Mouse (Mus musculus) forebrain, embryonic 11.5 days (tissue): ENCODE data around the gene Terf2. TPM values are rescaled to one million over a fixed set of nuclear protein-coding genes. Genes with fewer than 3 reads are reported as not detected.
"Not testable (repeated sequence)": the region's sequence is repeated elsewhere in the genome, so short reads cannot be mapped to it uniquely, and the experiment has no call there.

Source experiments
- ATAC-seq: fragments of 200-750 bp; cut with Nextera tagmentation; replicated peaks from 2 replicates; pipeline ENCODE4 v1.8.0; 2017; ENCODE audit warnings: moderate TSS enrichment; ENCODE audit not compliant: low FRiP score
- DNase-seq: peaks from one replicate; pipeline ENCODE4 v3.0.0-alpha.2; 2017; ENCODE audit warnings: low spot score
- H3K27ac ChIP-seq: fragments of 300-500 bp; sonication (generic); 2 replicates; pipeline ENCODE4 v1.5.1; 2014; ENCODE audit warnings: low read depth, low read length
- H3K27me3 ChIP-seq: fragments of 300-500 bp; sonication (generic); 2 replicates; pipeline ENCODE4 v1.6.1; 2014; ENCODE audit warnings: mild to moderate bottlenecking, low read length, mixed read lengths; ENCODE audit not compliant: control insufficient read depth, insufficient read depth
- H3K36me3 ChIP-seq: fragments of 300-500 bp; sonication (generic); 2 replicates; pipeline ENCODE4 v1.6.1; 2014; ENCODE audit warnings: mild to moderate bottlenecking, low read length, moderate library complexity, mixed read lengths; ENCODE audit not compliant: control insufficient read depth, insufficient read depth
- H3K4me1 ChIP-seq: fragments of 300-500 bp; sonication (generic); replicated peaks from 2 replicates; pipeline ENCODE4 v1.6.1; 2014; ENCODE audit warnings: low read length, mixed read lengths; ENCODE audit not compliant: control insufficient read depth, insufficient read depth
- H3K4me2 ChIP-seq: fragments of 300-500 bp; sonication (generic); 2 replicates; pipeline ENCODE4 v1.6.1; 2014; ENCODE audit warnings: low read depth, mild to moderate bottlenecking, low read length, moderate library complexity, mixed read lengths; ENCODE audit not compliant: severe bottlenecking
- H3K4me3 ChIP-seq: fragments of 300-500 bp; sonication (generic); 2 replicates; pipeline ENCODE4 v1.5.1; 2014; ENCODE audit warnings: low read depth, low read length
- H3K9ac ChIP-seq: fragments of 300-500 bp; sonication (generic); 2 replicates; pipeline ENCODE4 v1.6.1; 2014; ENCODE audit warnings: low read length
- H3K9me3 ChIP-seq: fragments of 300-500 bp; sonication (generic); 2 replicates; pipeline ENCODE4 v1.6.1; 2016; ENCODE audit warnings: low read length, mixed read lengths; ENCODE audit not compliant: control insufficient read depth
- WGBS: fragments of 180-500 bp; shearing (Covaris S2); extraction: QIAGEN DNeasy Blood & Tissue Kit; methylation state at CpG from one replicate; pipeline ENCODE4 v1.1.7; 2014; 5-methylcytosine and 5-hydroxymethylcytosine counted together
- polyA plus RNA-seq: library from polyadenylated mRNA; unstranded; fragments of >200 nt; fragmentation: Nextera tagmentation; extraction: Ambion mirVana; gene quantifications from 2 replicates; pipeline ENCODE4 v1.2.1, GENCODE M21; 2014

The Terf2 gene
- polyA plus RNA-seq, 1 experiment from 2014 or later, result 15.9 TPM

GRCm38 (mm10) chr8:107035641-107036040, 60.7 kb downstream of the Terf2 start:
- ATAC-seq, result no peak
- no peak overlapping the region for H3K9ac ChIP-seq

GRCm38 (mm10) chr8:107033609-107034008, 62.7 kb downstream of the Terf2 start:
- H3K4me3 ChIP-seq, H3K4me2 ChIP-seq, H3K9me3 ChIP-seq, DNase-seq, ATAC-seq, H3K9ac ChIP-seq, H3K27ac ChIP-seq, H3K36me3 ChIP-seq, H3K4me1 ChIP-seq, H3K27me3 ChIP-seq: not testable (repeated sequence)
- WGBS, result 99% methylated on average over 2 of the region's 2 CpGs

More at GRCm38 (mm10) chr8:107035641-107036040, 60.7 kb downstream of the Terf2 start:
- H3K9me3 ChIP-seq, result no peaks in the 10 kb centered on the region
- no peak overlapping the region for H3K4me3 ChIP-seq
- peaks cover 6% of the 10 kb centered on the region; the same call in 1 of the 2 replicates for H3K4me1 ChIP-seq
- 81% methylated on average over 3 of the region's 3 CpGs for WGBS
- DNase-seq, result no peak
- no peaks in the 10 kb centered on the region for H3K27me3 ChIP-seq
- no peak overlapping the region for H3K4me2 ChIP-seq
- H3K27ac ChIP-seq, result no peak overlapping the region
- peaks cover 7% of the 10 kb centered on the region; the same call in 1 of the 2 replicates for H3K36me3 ChIP-seq

DNA sequence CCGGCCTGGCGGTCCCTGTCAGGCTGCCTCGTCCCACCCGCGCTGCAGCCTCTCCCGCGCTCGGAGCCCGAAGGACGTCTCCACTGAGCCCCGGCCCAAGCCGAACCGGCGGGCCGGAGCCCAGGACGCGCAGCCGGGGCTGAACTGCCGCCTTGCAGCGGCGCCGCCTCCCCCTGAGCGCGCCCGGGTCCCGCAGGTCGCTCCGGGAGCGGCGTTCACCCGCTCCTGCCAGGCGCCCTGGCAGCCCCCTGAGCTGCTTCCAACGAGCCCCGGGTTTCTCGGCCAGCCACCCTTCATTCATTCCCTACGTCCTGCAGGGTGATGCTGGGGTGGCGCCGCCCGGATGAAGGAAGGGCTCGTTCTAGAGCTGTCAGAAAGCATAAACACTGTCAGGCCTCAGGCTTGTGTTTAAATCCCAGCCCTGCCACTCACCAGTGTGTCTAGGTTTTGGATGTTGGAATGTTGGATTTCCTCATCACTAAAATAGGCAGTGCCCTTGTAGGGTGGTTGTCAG, 64.7 kb downstream of the Terf2 start:
- Histone ChIP-seq H3K27me3 (no peaks in the 10 kb centered on the region), H3K9me3 (no peaks in the 10 kb centered on the region), H3K27ac (no peak overlapping the region), H3K4me3 (peak overlapping the region; percentile 98), H3K4me1 (peaks cover 6% of the 10 kb centered on the region; the same call in 1 of the 2 replicates), H3K36me3 (no peaks in the 10 kb centered on the region), H3K4me2 (peak overlapping the region; percentile 94), H3K9ac (peak overlapping the region; percentile 95)
- under 1% methylated on average over 39 of the region's 40 CpGs for WGBS
- ATAC-seq, result no peak
- peak; percentile 70 for DNase-seq

- Histone ChIP-seq H3K4me1 (peaks cover 6% of the 10 kb centered on the region; the same call in 1 of the 2 replicates), H3K36me3 (no peaks in the 10 kb centered on the region), H3K27ac (no peak within 1 kb of the TSS), H3K4me3 (peak within 1 kb of the TSS; percentile 98), H3K9me3 (no peaks in the 10 kb centered on the region), H3K9ac (peak within 1 kb of the TSS; percentile 95), H3K27me3 (no peaks in the 10 kb centered on the region), H3K4me2 (peak within 1 kb of the TSS; percentile 94)
- peak; percentile 99 for DNase-seq
- ATAC-seq, result peak; percentile 95
- WGBS, result 5% methylated on average over 66 of the region's 66 CpGs
Observed at GRCm38 (mm10) chr8:107030650-107031576, 65.4 kb downstream of the Terf2 start, which contains the start of gene Vps4a. Gene Vps4a (plus strand): TSS chr8:107031222.

DNA sequence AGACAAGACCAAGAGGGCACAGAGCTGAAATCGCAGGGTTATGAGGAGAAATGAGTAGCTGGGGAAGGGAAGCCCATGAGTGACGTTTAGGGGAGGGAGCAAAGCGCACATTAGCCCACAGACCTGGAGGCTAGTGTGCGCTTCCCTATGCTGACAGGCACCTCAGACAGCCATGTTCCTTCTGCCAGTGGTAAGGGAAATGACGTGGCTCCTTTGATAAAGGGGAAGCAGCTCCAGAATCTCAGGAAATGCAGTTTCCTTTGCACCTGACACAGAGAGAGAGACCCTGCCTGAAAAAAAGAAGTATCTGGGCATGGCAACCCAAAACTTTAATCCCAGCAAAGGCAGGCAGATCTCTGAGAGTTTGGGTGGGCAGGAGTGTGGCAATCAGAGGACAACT, 66.3 kb downstream of the Terf2 start:
- Histone ChIP-seq H3K9me3 (no peaks in the 10 kb centered on the region), H3K4me1 (peaks cover 6% of the 10 kb centered on the region; the same call in 1 of the 2 replicates), H3K36me3 (no peaks in the 10 kb centered on the region), H3K27me3 (no peaks in the 10 kb centered on the region), H3K4me2 (no peak overlapping the region), H3K27ac (no peak overlapping the region), H3K4me3 (no peak overlapping the region), H3K9ac (no peak overlapping the region)
- ATAC-seq (no peak), DNase-seq (no peak)
- WGBS, result 78% methylated on average over 5 of the region's 5 CpGs

GRCm38 (mm10) chr8:107029310-107029709, 67.0 kb downstream of the Terf2 start:
- ATAC-seq, result no peak
- Histone ChIP-seq H3K4me3 (no peak overlapping the region), H3K9me3 (no peaks in the 10 kb centered on the region), H3K9ac (no peak overlapping the region), H3K4me2 (no peak overlapping the region), H3K4me1 (peaks cover 6% of the 10 kb centered on the region; the same call in 1 of the 2 replicates), H3K27ac (no peak overlapping the region), H3K27me3 (no peaks in the 10 kb centered on the region), H3K36me3 (no peaks in the 10 kb centered on the region)
- WGBS, result 79% methylated on average over 3 of the region's 3 CpGs
- DNase-seq, result no peak

DNA sequence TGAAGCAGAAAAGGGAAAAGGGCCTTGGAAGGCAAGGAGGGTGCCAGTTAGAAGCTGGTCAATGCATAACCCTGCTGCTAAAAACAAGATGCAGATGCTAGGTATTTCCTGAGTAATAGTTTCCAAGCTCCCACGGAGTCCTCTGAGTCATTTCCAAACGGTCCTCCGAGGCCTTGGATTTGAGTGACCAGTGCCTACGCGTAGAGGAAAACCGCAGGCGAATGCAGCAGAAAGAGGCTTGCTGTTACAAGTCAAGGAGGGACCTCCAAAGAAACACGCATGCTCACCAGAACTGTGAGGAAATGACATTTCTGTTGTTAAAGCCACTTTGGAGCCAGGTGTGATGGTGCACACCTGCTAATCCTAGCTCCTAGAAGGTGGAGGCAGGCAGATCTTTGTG, 72.9 kb downstream of the Terf2 start:
- no peaks in the 10 kb centered on the region for H3K27me3 ChIP-seq
- no peak overlapping the region for H3K4me3 ChIP-seq
- H3K9me3 ChIP-seq, result no peaks in the 10 kb centered on the region
- H3K36me3 ChIP-seq, result no peaks in the 10 kb centered on the region
- no peak overlapping the region for H3K27ac ChIP-seq
- H3K4me1 ChIP-seq, result no peaks in the 10 kb centered on the region
- no peak overlapping the region for H3K4me2 ChIP-seq
- H3K9ac ChIP-seq, result no peak overlapping the region
- ATAC-seq (no peak), DNase-seq (no peak)
- WGBS, result 95% methylated on average over 8 of the region's 8 CpGs
